Mouse (Mus musculus) embryonic fibroblast, embryonic 13.5 days (primary cell): Measurements from ENCODE around the gene Sdk2. TPM values are rescaled to one million over a fixed set of nuclear protein-coding genes. Genes with fewer than 3 reads are reported as not detected.

Experiments
- H3K27ac ChIP-seq: 2 replicates; pipeline ENCODE4 v1.5.1; 2012; ENCODE audit warnings: low read length, control low read depth, inconsistent platforms; ENCODE audit not compliant: insufficient read depth
- H3K4me1 ChIP-seq: 2 replicates; pipeline ENCODE4 v1.6.1; 2011; ENCODE audit warnings: low read length; ENCODE audit not compliant: control insufficient read depth, insufficient read depth
- H3K4me3 ChIP-seq: 2 replicates; pipeline ENCODE4 v1.5.1; 2011; ENCODE audit warnings: mild to moderate bottlenecking, control low read depth, low read length; ENCODE audit not compliant: insufficient read depth
- CTCF ChIP-seq: IDR thresholded peaks from 2 replicates; pipeline ENCODE4 v1.5.1; 2011; ENCODE audit warnings: mild to moderate bottlenecking, control low read depth, low read length, moderate library complexity, borderline replicate concordance; ENCODE audit not compliant: insufficient read depth
- POLR2A ChIP-seq: IDR thresholded peaks from 2 replicates; pipeline ENCODE4 v1.6.1; 2011; ENCODE audit warnings: low read depth, mild to moderate bottlenecking, control low read depth, low read length, moderate library complexity
- polyA plus RNA-seq: library from polyadenylated mRNA; stranded (reverse); fragments of >200 nt; gene quantifications from 2 replicates; pipeline ENCODE4 v1.2.4, GENCODE M21; 2011; ENCODE audit warnings: low read depth; ENCODE audit not compliant: missing spikeins, insufficient read length

The Sdk2 gene
- polyA plus RNA-seq, 1 experiment = 0.83 TPM

DNA sequence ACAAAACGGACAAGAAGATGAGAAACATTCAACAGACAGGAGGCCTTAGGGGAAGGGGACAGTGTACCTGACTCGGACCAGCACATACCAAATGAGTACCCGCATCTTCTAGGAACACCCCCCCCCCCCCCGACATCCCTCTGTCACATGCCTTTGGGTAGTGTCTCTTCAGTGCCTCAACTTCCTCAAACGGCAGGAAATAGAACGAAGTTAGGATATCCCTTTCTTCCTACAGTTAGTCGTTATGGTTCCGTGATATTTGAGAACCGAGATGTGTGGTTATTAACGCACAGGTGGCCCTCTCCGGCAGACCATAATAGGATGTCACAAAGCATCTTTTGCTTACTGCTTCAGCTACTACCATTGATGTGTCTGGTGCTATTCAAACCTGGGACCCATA lies 279.8 kb downstream of the Sdk2 start:
- H3K27ac ChIP-seq = no peak overlapping the region
- 0 out of 2 replicates have a peak, but pooled peaks cover 3% of the 10 kb centered on the region for H3K4me1 ChIP-seq
- no peak for TF ChIP-seq CTCF
- no peak for TF ChIP-seq POLR2A
- H3K4me3 ChIP-seq = no peak overlapping the region

DNA sequence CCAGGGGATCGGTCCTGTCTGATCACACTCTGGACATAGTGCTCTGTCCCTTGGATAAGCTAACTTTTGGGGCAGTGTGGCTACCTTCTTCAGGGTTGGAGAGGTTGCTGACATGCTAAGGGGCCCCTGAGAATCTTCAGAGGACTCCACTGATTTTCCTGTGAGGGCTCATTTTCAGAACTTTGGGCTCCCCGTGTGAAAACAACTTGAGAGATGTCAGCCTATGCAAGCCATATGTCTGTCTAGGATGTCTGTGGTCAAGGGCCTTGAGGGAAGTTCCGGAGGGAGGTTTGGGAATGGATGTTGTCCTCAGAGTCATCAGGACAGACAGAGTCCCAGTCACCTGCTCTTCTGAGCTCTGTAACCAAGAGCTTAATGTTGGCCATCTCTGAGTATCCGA lies 280.5 kb downstream of the Sdk2 start:
- TF ChIP-seq POLR2A (no peak), CTCF (no peak)
- H3K4me3 ChIP-seq = no peak overlapping the region
- no peak overlapping the region for H3K27ac ChIP-seq
- H3K4me1 ChIP-seq = 0 out of 2 replicates have a peak, but pooled peaks cover 3% of the 10 kb centered on the region

DNA sequence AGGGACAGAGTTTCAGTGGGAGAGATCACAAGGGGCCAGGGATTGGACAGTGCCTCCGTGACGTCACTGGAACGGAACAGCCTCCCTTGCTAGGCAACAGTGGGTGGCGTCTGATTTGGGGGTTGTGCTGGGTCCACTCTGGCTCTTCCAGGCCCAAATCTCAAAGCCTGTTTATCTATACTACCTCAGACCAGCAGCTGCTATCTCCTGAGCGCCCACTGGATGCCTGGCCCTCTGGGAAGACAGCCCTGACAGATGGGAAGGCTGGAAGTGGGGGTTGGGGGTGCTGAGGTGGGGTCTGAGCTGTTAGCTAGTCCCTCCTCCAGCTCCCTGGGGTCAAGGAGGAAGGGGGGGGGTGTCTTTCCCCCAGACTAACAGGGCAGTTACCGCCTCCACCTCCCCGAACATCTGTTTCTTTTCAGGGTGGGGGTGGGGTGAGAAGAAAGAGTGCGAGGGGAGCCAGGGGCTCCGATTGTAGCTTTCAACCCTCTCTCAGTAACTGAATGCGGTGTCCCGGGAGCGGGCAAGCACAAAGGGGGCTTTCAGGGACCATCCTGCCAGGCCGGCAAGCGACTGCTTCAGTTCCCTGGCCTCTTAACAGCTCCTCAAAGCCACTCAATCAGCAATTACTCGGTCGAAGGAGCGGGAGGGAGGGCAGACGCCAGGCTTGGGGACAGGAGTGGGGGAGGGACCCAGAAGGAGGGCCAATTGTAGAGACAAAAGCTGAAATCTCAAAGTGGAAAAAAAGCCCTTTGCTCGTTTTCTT lies 281.3 kb downstream of the Sdk2 start:
- no peak overlapping the region for H3K4me3 ChIP-seq
- 0 out of 2 replicates have a peak, but pooled peaks cover 3% of the 10 kb centered on the region for H3K4me1 ChIP-seq
- TF ChIP-seq POLR2A = peak; percentile 30; the same call in 1 of the 2 replicates
- no peak for TF ChIP-seq CTCF
- H3K27ac ChIP-seq = peak overlapping the region; percentile 37; the same call in 1 of the 2 replicates

DNA sequence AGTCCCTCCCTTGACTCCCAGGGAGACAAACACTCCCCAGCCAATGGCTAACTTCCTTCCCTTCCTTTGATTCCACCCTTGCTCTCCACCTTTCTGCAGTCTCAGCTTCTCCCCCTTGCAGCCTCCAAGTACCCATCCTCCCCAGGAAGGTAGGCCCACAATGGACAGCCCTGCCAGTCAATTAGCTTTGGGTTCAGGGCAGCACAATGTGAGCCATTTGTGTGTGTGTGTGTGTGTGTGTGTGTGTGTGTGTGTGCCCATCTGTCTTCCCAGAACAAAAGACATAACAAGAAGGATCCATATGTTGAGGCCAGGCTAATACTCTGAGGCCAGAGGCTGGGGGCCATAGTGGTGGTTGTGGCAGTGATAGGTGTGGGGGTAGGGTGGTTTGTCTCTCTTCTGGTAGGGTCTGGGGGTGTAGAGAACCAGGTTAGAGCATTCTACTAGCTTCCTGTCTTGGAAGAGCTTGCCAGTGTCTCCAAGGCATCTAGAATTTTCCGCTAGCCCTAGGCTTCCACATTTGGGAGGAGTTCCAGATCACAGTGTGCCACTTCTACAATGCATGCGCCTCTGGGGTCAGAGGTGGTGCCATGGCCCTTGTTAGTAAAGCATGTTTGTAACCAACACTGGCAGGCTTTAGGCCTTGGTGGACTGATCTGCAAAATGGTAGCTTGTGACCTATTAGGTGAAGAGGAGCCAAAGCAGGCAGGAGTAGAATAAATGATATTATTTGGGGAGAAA lies 282.0 kb downstream of the Sdk2 start:
- TF ChIP-seq CTCF (no peak), POLR2A (no peak)
- H3K4me1 ChIP-seq = 0 out of 2 replicates have a peak, but pooled peaks cover 3% of the 10 kb centered on the region
- H3K4me3 ChIP-seq = no peak overlapping the region
- H3K27ac ChIP-seq = no peak overlapping the region

DNA sequence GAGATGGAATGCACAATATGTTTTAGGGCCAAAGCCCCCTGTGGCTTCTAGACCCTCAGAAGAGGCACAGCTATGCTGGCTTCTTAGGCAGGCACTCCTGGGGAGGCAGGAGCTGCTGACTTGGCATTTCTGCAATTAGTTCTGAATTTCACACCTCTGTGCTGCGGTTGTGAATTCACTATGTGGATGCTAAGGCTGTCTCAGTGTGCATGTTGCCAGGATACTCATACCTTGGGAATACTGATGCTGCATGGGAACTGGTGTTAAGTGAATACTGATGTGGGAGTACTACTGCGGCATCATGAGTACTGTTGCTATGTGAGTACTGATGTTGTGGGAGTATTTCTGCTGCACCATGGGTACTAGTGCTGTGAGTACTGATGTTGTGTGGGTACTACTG lies 284.4 kb downstream of the Sdk2 start:
- TF ChIP-seq CTCF (no peak), POLR2A (no peak)
- Histone ChIP-seq H3K27ac (no peak overlapping the region), H3K4me1 (peaks cover 6% of the 10 kb centered on the region; the same call in 1 of the 2 replicates), H3K4me3 (no peak overlapping the region)

DNA sequence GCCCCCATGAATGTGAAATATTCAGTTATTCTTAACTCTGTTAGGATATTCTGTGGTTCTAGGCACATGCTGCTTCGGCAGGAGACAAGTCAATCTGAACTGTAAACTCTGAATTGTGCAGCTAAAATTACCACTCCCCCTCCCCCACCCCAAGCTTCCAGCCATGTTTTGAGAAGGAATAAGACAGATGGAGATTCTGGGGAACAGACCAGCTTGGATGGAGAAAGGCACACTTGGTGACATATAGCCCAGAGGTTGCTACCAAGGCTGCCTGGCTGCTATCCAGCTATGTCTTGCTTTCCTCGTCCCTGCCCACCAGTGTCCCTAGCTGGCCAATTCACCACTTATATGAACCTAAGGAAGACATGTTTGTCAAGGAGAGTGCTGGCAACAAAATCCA lies 284.8 kb downstream of the Sdk2 start:
- TF ChIP-seq CTCF (no peak), POLR2A (no peak)
- no peak overlapping the region for H3K4me3 ChIP-seq
- H3K27ac ChIP-seq = no peak overlapping the region
- H3K4me1 ChIP-seq = peaks cover 6% of the 10 kb centered on the region; the same call in 1 of the 2 replicates

DNA sequence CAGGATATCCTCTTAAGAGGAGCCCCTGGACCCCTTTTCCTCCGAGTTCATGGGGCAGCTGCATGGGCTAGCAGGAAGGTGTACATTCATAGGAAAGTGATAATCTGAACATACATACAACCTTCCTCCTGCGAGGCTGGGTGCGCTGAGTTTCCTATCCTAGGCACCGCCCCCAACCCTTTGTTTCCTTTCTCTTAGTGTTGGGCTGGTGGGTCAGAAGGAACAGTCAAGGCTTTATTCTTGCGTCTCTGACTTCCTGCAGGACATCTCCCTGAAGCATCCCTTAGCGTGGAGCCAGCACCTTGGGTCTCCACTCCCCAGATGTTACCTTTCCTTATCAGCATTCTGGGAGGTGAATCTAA lies 287.2 kb downstream of the Sdk2 start:
- Histone ChIP-seq H3K4me3 (no peak overlapping the region), H3K27ac (no peak overlapping the region), H3K4me1 (peaks cover 2% of the 10 kb centered on the region; the same call in 1 of the 2 replicates)
- TF ChIP-seq CTCF (no peak), POLR2A (no peak)

DNA sequence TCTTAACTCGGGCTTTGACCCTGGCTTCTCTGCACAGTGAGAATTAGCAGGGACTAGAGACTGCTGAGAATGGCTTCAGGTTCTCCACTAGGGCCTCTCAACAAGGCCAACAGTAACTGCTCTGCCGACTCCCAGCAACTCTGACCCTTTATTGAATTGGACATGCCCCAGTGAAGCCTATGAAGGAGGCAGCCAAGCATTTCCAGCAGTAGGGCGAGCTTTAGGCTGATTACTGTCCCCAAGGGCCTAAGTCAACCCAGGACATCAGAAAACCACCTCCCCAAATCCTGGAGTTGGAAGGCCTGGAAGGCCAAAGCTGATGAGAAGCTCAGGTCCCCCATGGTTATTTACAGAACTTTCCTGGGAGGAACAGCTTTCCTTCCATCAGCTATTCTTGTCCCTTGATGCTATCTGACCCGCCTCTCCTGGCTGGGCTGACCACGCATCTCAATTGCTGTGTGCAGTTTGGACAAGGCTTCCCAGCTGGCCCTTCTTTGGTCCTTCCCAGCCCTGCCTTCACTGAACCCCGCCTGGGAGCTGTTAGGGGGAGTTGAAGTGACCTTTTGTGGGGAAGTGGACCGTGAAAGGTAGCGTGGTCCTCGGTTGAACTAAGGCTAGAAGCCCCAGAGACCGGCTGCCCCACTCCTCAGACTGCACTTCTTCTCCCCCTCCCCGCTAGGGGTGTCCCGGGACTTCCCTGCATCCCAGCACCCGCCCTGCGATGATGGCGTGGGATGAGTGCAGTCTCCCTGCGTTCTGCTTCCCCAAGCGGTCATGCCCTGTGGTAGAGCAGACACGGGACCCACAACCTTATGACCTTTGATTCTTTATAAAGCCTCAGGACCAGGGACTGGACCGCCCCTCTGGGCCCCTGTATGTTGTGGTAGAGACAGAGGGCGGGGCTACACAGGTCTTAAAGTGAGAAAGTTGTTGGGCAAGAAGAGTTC lies 287.8 kb downstream of the Sdk2 start:
- Histone ChIP-seq H3K4me3 (no peak overlapping the region), H3K4me1 (peaks cover 2% of the 10 kb centered on the region; the same call in 1 of the 2 replicates), H3K27ac (no peak overlapping the region)
- TF ChIP-seq POLR2A = no peak
- TF ChIP-seq CTCF = no peak

DNA sequence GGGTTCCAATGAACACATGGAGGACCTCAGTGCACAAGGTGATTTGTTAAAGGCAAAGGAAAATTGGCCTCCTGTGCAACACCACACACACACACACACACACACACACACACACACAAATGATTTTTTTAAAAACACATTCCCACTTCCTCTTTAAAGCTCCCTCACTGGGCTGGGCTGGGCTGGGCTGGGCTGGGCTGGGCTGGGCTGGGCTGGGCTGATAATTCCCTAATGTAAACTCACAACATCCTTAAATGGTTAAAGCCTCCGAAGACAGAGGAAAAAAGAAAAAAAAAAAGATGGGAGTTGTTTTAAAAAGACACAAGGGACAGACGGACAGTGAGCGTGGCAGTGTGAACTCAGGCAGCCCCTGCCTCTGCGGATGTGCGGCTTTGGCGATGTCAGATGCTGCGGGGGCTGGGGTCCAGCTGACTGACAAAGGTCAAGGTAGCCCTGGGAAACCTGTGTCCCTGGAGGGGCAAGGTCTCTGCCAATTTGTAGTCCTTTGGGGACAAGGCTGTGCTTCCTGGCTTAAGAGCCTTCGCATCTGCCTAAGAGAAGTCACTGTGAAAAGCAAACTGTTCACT lies 288.9 kb downstream of the Sdk2 start:
- no peak overlapping the region for H3K4me3 ChIP-seq
- no peak overlapping the region for H3K27ac ChIP-seq
- peaks cover 2% of the 10 kb centered on the region; the same call in 1 of the 2 replicates for H3K4me1 ChIP-seq
- no peak for TF ChIP-seq CTCF
- TF ChIP-seq POLR2A = no peak

DNA sequence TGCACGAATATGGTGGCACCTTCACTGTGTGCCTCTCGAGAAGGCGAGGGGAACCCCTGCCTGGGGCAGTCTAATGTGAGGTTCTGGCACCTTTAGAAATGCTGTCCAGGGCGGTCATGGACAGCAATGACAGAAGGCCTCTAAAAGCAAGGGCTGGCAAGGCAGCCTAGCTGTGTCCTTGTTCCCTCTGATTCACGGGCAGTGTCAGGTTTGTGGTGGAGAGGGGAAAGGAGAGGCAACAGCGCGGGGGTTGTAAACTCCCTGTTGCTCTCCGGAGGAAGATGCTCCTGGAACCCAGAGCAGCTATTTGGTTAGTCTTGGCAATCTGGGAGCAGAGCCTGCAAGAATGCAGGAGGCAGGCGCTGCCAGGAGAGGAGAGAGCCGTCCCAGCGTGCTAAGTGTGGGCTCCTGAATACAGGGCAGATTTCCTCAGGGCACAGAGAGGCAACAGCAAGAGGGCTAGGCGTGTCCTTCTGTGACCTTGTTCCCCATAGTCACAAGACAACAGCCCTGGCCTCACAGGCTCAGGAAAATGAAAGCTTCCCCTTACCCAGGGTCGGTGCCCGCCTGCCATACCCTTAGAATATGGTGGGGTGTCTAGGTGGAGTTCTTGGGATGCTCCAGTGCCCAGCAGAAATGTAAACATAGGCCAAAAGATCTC lies 289.9 kb downstream of the Sdk2 start:
- Histone ChIP-seq H3K4me3 (no peak overlapping the region), H3K27ac (no peak overlapping the region), H3K4me1 (peaks cover 2% of the 10 kb centered on the region; the same call in 1 of the 2 replicates)
- TF ChIP-seq CTCF = no peak
- TF ChIP-seq POLR2A = no peak
